Comparison of ENCODE assay signal across 1 mouse cellular context in genomic region chr11:72465978-72466693, GRCm38 (mm10).
TF ChIP-seq lines count a peak whose summit lies in the region.

No protein-coding gene starts in this region.

TF ChIP-seq in MEL, 35 proteins besides CTCF, POLR2A, EP300 and RAD21 (continued from another document):
- TF ChIP-seq GABPA (IDR thresholded peaks at IDR 0.05; ENCODE audit: low read depth, low read length) (no peak), ELF1 (IDR thresholded peaks at IDR 0.05; ENCODE audit: low read depth, low read length) (no peak), ZC3H11A (IDR thresholded peaks at IDR 0.05; ENCODE audit: low read depth, low read length) (no peak), ETS1 (IDR thresholded peaks at IDR 0.05; ENCODE audit: low read depth, low read length) (no peak)
